Mouse (Mus musculus) liver, embryonic 13.5 days (tissue): ENCODE data around the gene Gm36028. TPM values are rescaled to one million over a fixed set of nuclear protein-coding genes. Genes with fewer than 3 reads are reported as not detected.

ENCODE experiments used
- ATAC-seq: fragments of 200-750 bp; cut with Nextera tagmentation; 2 replicates; pipeline ENCODE4 v1.8.0; 2017; ENCODE audit warnings: low read depth, mild to moderate bottlenecking, moderate number of reproducible peaks, moderate library complexity
- DNase-seq: peaks from one replicate; pipeline ENCODE4 v3.0.0; 2022
- H3K27ac ChIP-seq: fragments of 300-500 bp; sonication (generic); 2 replicates; pipeline ENCODE4 v1.5.1; 2015; ENCODE audit warnings: moderate library complexity, mild to moderate bottlenecking, inconsistent platforms
- H3K27me3 ChIP-seq: fragments of 300-500 bp; sonication (generic); 2 replicates; pipeline ENCODE4 v1.6.1; 2015; ENCODE audit warnings: mild to moderate bottlenecking, inconsistent platforms
- H3K36me3 ChIP-seq: fragments of 300-500 bp; sonication (generic); 2 replicates; pipeline ENCODE4 v1.6.1; 2015; ENCODE audit warnings: mild to moderate bottlenecking, inconsistent platforms
- H3K4me1 ChIP-seq: fragments of 300-500 bp; sonication (generic); replicated peaks from 2 replicates; pipeline ENCODE4 v1.6.1; 2015; ENCODE audit warnings: inconsistent platforms
- H3K4me2 ChIP-seq: fragments of 300-500 bp; sonication (generic); 2 replicates; pipeline ENCODE4 v1.6.1; 2015; ENCODE audit warnings: inconsistent platforms, mild to moderate bottlenecking, moderate library complexity
- H3K4me3 ChIP-seq: fragments of 300-500 bp; sonication (generic); replicated peaks from 2 replicates; pipeline ENCODE4 v1.5.1; 2015; ENCODE audit warnings: mild to moderate bottlenecking, inconsistent platforms
- H3K9ac ChIP-seq: fragments of 300-500 bp; sonication (generic); 2 replicates; pipeline ENCODE4 v1.6.1; 2015; ENCODE audit warnings: mild to moderate bottlenecking, inconsistent platforms
- H3K9me3 ChIP-seq: fragments of 300-500 bp; sonication (generic); replicated peaks from 2 replicates; pipeline ENCODE4 v1.6.1; 2016; ENCODE audit warnings: inconsistent platforms
- WGBS: fragments of 180-500 bp; shearing (Covaris S2); methylation state at CpG from one replicate; pipeline ENCODE4 v1.1.7; 2015; ENCODE audit not compliant: insufficient replicate concordance; 5-methylcytosine and 5-hydroxymethylcytosine counted together
- polyA plus RNA-seq: library from polyadenylated mRNA; unstranded; fragments of >200 nt; fragmentation: Nextera tagmentation; extraction: Ambion mirVana; gene quantifications from 2 replicates; pipeline ENCODE4 v1.2.1, GENCODE M21; 2015

Gene Gm36028
- polyA plus RNA-seq, 1 experiment from 2014 or later, result not detected

GRCm38 (mm10) chr16:37826286-37826685 is 34.7 kb downstream of the Gm36028 start:
- 81% methylated on average over 3 of the region's 3 CpGs for WGBS
- Histone ChIP-seq H3K4me1 (no peaks in the 10 kb centered on the region), H3K9me3 (no peaks in the 10 kb centered on the region), H3K4me2 (no peak overlapping the region), H3K27me3 (no peaks in the 10 kb centered on the region), H3K36me3 (no peaks in the 10 kb centered on the region), H3K4me3 (no peak overlapping the region), H3K9ac (no peak overlapping the region), H3K27ac (no peak overlapping the region)
- DNase-seq, result no peak
- no peak for ATAC-seq

- Histone ChIP-seq H3K9ac (no peak overlapping the region), H3K27ac (no peak overlapping the region), H3K9me3 (no peaks in the 10 kb centered on the region), H3K36me3 (no peaks in the 10 kb centered on the region), H3K4me1 (no peaks in the 10 kb centered on the region), H3K27me3 (no peaks in the 10 kb centered on the region), H3K4me3 (no peak overlapping the region), H3K4me2 (no peak overlapping the region)
- no peak for ATAC-seq
- DNase-seq, result no peak
- 74% methylated on average over 12 of the region's 12 CpGs for WGBS
Measured at GRCm38 (mm10) chr16:37824778-37825505, 36.0 kb downstream of the Gm36028 start.

GRCm38 (mm10) chr16:37823949-37824348 is 37.0 kb downstream of the Gm36028 start:
- WGBS, result 65% methylated on average over 5 of the region's 5 CpGs
- H3K9ac ChIP-seq, result no peak overlapping the region
- H3K36me3 ChIP-seq, result no peaks in the 10 kb centered on the region
- H3K27me3 ChIP-seq, result no peaks in the 10 kb centered on the region
- no peak for DNase-seq
- ATAC-seq, result no peak
- no peaks in the 10 kb centered on the region for H3K4me1 ChIP-seq
- no peak overlapping the region for H3K4me3 ChIP-seq
- H3K9me3 ChIP-seq, result no peaks in the 10 kb centered on the region
- no peak overlapping the region for H3K27ac ChIP-seq
- no peak overlapping the region for H3K4me2 ChIP-seq

GRCm38 (mm10) chr16:37817986-37818385 is 43.0 kb downstream of the Gm36028 start:
- H3K36me3 ChIP-seq, result no peaks in the 10 kb centered on the region
- H3K9me3 ChIP-seq, result no peaks in the 10 kb centered on the region
- 66% methylated on average over 4 of the region's 4 CpGs for WGBS
- H3K9ac ChIP-seq, result no peak overlapping the region
- ATAC-seq (no peak), DNase-seq (no peak)
- no peak overlapping the region for H3K27ac ChIP-seq
- H3K27me3 ChIP-seq, result no peaks in the 10 kb centered on the region
- peaks cover 10% of the 10 kb centered on the region for H3K4me1 ChIP-seq
- H3K4me3 ChIP-seq, result no peak overlapping the region
- H3K4me2 ChIP-seq, result no peak overlapping the region

- peaks cover 10% of the 10 kb centered on the region for H3K4me1 ChIP-seq
- no peak overlapping the region for H3K9ac ChIP-seq
- DNase-seq, result peak; percentile 52
- no peak overlapping the region for H3K4me3 ChIP-seq
- no peaks in the 10 kb centered on the region for H3K27me3 ChIP-seq
- H3K27ac ChIP-seq, result 0 out of 2 replicates have a peak overlapping the region, but pooled peaks have one; percentile 19
- H3K4me2 ChIP-seq, result peak overlapping the region; percentile 28
- peak; percentile 87 for ATAC-seq
- H3K36me3 ChIP-seq, result no peaks in the 10 kb centered on the region
- WGBS, result 22% methylated on average over 7 of the region's 7 CpGs
- no peaks in the 10 kb centered on the region for H3K9me3 ChIP-seq
Measured at GRCm38 (mm10) chr16:37814383-37814971, 46.5 kb downstream of the Gm36028 start.

GRCm38 (mm10) chr16:37813691-37814382 is 47.1 kb downstream of the Gm36028 start:
- DNase-seq, result no peak
- WGBS, result 34% methylated on average over 5 of the region's 5 CpGs
- Histone ChIP-seq H3K9me3 (no peaks in the 10 kb centered on the region), H3K4me2 (peak overlapping the region; percentile 28), H3K36me3 (no peaks in the 10 kb centered on the region), H3K4me3 (no peak overlapping the region), H3K9ac (no peak overlapping the region), H3K4me1 (peaks cover 10% of the 10 kb centered on the region), H3K27ac (peak overlapping the region; percentile 19), H3K27me3 (no peaks in the 10 kb centered on the region)
- peak; percentile 21; the same call in 1 of the 2 replicates for ATAC-seq

GRCm38 (mm10) chr16:37812474-37812886 is 48.5 kb downstream of the Gm36028 start:
- H3K4me2 ChIP-seq, result no peak overlapping the region
- no peak for DNase-seq
- H3K27me3 ChIP-seq, result no peaks in the 10 kb centered on the region
- peaks cover 10% of the 10 kb centered on the region for H3K4me1 ChIP-seq
- no peaks in the 10 kb centered on the region for H3K9me3 ChIP-seq
- peak; percentile 23; the same call in 1 of the 2 replicates for ATAC-seq
- H3K27ac ChIP-seq, result no peak overlapping the region
- no peak overlapping the region for H3K9ac ChIP-seq
- no peak overlapping the region for H3K4me3 ChIP-seq
- no peaks in the 10 kb centered on the region for H3K36me3 ChIP-seq
- 47% methylated on average over 9 of the region's 9 CpGs for WGBS

- WGBS, result 75% methylated on average over 8 of the region's 8 CpGs
- DNase-seq (no peak), ATAC-seq (no peak)
- Histone ChIP-seq H3K27ac (no peak overlapping the region), H3K9ac (no peak overlapping the region), H3K4me2 (no peak overlapping the region), H3K36me3 (no peaks in the 10 kb centered on the region), H3K27me3 (no peaks in the 10 kb centered on the region), H3K4me3 (no peak overlapping the region), H3K4me1 (peaks cover 10% of the 10 kb centered on the region), H3K9me3 (no peaks in the 10 kb centered on the region)
Measured at GRCm38 (mm10) chr16:37811874-37812273, 49.1 kb downstream of the Gm36028 start.

GRCm38 (mm10) chr16:37809623-37809992 is 51.3 kb downstream of the Gm36028 start:
- Histone ChIP-seq H3K4me1 (peaks cover 7% of the 10 kb centered on the region), H3K27me3 (no peaks in the 10 kb centered on the region), H3K9ac (no peak overlapping the region), H3K36me3 (no peaks in the 10 kb centered on the region), H3K9me3 (no peaks in the 10 kb centered on the region), H3K27ac (no peak overlapping the region), H3K4me3 (no peak overlapping the region), H3K4me2 (no peak overlapping the region)
- WGBS, result 68% methylated on average over 6 of the region's 6 CpGs
- DNase-seq (no peak), ATAC-seq (no peak)

GRCm38 (mm10) chr16:37808866-37809622 is 51.9 kb downstream of the Gm36028 start:
- Histone ChIP-seq H3K9ac (no peak overlapping the region), H3K36me3 (no peaks in the 10 kb centered on the region), H3K27me3 (no peaks in the 10 kb centered on the region), H3K9me3 (no peaks in the 10 kb centered on the region), H3K4me2 (no peak overlapping the region), H3K4me3 (no peak overlapping the region), H3K27ac (no peak overlapping the region), H3K4me1 (peaks cover 6% of the 10 kb centered on the region)
- DNase-seq (no peak), ATAC-seq (no peak)
- 50% methylated on average over 10 of the region's 10 CpGs for WGBS

- no peak overlapping the region for H3K27ac ChIP-seq
- H3K4me2 ChIP-seq, result no peak overlapping the region
- H3K36me3 ChIP-seq, result no peaks in the 10 kb centered on the region
- no peak for DNase-seq
- H3K9ac ChIP-seq, result no peak overlapping the region
- no peaks in the 10 kb centered on the region; the same call in 1 of the 2 replicates for H3K4me1 ChIP-seq
- no peak overlapping the region for H3K4me3 ChIP-seq
- no peaks in the 10 kb centered on the region for H3K27me3 ChIP-seq
- WGBS, result 75% methylated on average over 8 of the region's 8 CpGs
- ATAC-seq, result no peak
- H3K9me3 ChIP-seq, result no peaks in the 10 kb centered on the region
Measured at GRCm38 (mm10) chr16:37807269-37807668, 53.7 kb downstream of the Gm36028 start.
